Mouse (Mus musculus) gastrocnemius, postnatal 4 days (tissue): ENCODE measurements at regions not wholly inside any gene's neighbourhood (a gene's known extent, or its start where the extent isn't known, plus 50 kb on each side); places are given as distances from the start of the nearest gene placed in this dataset.

ENCODE experiments used
- DNase-seq, 2 experiments: peaks; one replicate each; pipeline ENCODE4 v3.0.0; 2021 to 2022; ENCODE audit warnings: low spot score in 2 of 2, mixed read lengths in 2 of 2

- no peak for DNase-seq
These were observed 136.9 kb downstream of the Uaca start for GRCm38 (mm10) chr9:60931290-60931689.

- DNase-seq = no peak
These were observed 142.6 kb downstream of the Uaca start for GRCm38 (mm10) chr9:60936937-60937336.

GRCm38 (mm10) chr9:60939858-60940804 is 145.8 kb downstream of the Uaca start:
- peak; percentile 93 to 96 for DNase-seq

DNA sequence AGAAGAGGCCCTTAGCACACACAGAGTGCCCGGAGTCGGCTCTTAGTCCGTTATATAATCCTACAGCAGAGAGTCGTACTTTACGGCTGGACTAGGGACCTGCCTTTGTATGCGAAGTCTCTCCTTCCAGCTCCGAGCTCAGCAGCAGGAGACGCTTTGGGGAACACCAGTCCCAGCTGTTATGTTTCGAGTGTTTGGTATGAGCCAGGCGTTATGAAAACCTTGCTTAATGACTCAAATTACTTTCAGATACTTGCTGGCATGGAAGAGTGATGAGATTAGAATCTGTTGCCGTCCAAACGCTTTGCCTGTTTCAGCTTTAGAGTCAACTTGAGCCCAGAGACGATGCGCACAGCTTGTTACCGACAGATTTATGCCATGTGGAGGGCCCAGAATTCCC is 153.0 kb downstream of the Uaca start:
- no peak for DNase-seq

DNA sequence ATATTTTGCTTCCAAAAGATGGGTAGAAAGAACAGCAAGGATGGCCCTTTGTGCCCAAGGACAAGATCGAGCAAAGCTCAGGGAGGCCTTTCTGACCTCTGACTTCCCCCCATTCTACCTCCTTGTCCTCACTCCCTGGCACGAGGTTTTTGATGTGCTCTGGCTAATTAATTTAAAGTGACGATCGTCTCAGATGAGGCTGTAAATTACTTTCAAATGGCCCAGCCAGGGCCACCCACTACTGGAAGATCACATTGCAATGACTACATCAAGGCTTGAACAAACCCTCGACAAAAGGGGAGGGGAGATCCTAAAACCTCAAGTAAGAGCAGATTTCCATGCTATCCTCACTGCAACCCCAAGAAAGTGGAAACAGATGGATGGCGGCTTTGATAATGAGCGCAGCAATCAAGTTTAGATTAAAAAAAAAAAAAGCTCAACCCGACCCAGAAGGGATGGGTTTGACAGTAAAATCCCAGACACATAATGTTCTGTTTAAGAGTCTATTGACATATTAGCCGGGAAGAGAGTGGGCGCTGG is 154.3 kb downstream of the Uaca start:
- DNase-seq = no peak

DNA sequence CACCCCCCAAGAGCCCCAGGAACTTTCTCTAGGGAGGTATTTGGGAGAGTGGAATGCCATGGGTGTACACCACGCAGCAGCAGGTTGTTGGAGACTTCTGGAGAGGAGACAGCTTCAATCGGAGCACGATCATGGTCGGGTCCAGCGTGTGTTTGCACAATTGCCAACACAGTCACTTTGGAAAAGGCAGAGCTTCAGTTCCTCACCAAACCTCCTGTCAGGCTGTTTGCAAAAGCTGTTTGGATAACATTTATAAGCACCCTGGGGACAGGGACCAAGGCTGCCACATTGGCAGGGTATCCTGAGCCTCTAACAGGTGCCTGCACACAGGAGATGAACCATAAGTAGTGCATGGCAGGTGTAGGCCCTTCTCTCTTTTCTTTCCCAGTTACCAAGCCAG is 155.8 kb downstream of the Uaca start:
- no peak for DNase-seq

GRCm38 (mm10) chr9:60951071-60951561 is 156.8 kb downstream of the Uaca start:
- DNase-seq = peak in 1 of 2 experiments; percentile 65

GRCm38 (mm10) chr9:60957438-60957837 is 163.1 kb downstream of the Uaca start:
- DNase-seq = no peak

GRCm38 (mm10) chr9:60959537-60959936 is 165.2 kb downstream of the Uaca start:
- DNase-seq = no peak

DNA sequence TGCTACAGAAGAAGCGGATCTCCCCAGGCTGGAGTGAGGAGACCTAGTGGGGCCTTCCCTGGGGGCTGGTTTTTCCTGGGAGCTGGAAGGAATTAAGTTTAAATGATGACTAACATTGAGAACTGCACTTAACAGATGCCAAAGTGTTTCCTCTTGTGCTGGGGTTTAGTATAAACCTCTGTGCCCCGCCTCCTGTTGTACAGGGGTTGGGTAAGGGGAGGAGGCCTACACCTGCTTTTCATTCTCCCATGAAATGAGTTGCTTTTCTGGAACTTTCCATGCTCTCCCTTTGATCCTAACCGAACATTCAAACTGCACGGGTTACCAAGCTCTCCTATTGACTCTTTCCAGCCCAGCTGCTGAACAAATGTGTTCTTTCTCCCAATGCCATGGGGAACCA is 167.7 kb downstream of the Uaca start:
- no peak for DNase-seq

DNA sequence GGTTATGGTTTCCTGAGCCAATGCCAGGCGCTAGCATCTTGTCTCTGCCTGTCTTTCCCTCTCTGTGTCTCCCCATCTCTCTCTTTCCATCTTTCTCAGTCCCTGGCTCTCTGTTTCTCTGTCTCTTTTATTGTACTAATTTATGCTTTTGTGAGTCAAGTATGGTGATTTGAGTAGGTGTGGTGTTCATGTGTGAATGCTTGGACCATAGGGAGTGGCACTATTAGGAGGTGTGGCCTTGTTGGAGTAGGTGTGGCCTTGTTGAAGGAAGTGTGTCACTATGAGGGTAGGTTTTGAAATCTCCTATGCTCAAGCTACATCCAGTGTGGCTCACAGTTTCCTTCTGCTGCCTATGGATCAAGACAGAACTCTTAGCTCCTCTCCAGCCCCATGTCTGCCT is 171.3 kb downstream of the Uaca start:
- no peak for DNase-seq

GRCm38 (mm10) chr9:60968281-60969031 is 174.1 kb downstream of the Uaca start:
- no peak for DNase-seq

GRCm38 (mm10) chr9:60972201-60972910 is 178.0 kb downstream of the Uaca start:
- DNase-seq = no peak

DNA sequence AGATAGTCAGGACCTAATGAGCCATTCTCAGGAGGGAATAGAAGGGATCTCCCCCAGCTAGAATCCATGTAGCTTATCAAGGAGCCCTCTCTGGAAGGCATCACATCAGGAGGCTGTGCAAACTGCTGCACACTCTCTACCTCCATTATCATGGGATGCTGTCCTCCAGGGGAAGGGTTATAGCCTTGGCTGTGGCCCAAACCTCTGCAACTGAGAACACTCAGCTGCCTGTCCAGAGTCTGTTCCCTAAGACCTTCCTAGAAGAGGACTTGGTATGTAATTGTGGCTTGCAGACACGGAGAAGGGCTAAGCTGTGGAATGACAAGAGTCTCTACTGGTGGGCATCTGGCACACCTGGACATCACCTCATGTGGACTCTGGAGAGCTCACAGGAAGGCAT is 180.2 kb downstream of the Uaca start:
- DNase-seq = no peak

- DNase-seq = no peak
These were observed 188.2 kb downstream of the Uaca start for GRCm38 (mm10) chr9:60982383-60983085.

- DNase-seq = no peak
These were observed 188.9 kb downstream of the Uaca start for GRCm38 (mm10) chr9:60983246-60983645.

- no peak for DNase-seq
These were observed 193.8 kb downstream of the Uaca start for GRCm38 (mm10) chr9:60988113-60988512.

DNA sequence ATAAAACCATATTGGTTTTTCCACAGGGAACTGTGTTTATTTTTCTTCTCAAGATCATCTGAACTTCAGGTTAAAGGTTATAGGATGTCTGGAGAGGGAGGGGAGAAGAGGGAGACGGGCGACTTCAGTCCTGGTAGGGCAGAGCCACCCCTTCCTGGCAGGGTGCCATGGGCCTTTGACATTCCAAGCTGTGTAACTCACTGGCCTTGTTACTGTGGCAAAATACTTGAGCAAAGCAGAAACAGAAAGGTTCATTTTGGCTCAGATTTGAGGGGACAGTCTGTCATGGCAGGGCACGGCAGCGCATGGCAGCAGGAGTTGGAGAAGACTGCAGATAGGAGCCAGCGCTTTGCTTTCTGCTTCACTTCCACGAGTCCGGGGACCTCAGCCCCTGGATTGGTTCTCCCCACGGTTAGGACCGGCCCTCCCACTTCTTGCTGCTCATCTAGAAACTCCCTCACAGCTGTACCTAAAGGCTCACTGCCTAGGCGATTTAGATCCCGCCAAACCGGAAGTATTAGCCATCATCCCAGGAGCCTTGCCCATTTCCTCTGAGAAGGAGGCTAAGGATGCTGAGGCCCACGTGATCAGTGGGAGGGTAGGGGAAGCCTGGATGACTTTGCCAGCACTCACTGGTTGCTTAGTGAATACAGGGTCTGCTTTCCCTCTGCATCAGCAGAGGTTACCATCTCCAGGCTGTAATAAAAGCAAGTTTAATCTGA is 195.5 kb downstream of the Uaca start:
- DNase-seq = peak in 1 of 2 experiments; percentile 24

DNA sequence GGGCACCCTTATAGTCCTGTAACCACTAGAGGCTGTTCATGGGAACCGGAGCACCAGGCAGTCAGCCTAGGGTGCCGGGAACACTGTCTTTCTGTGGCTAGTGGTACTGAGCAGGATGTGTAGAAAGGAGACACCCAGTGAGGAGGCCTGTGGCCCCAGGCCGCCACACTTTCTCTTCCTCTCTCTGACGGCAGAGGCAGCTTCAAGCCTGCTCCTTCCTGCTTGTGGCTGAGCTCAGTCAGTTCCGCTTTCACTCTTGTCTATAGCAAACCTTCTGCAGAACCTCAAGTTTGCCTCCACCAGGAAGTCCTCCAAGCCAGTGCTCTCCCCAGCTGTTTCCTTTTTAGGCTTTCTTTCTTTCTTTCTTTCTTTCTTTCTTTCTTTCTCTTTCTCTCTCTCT is 197.2 kb downstream of the Uaca start:
- no peak for DNase-seq

- no peak for DNase-seq
These were observed 199.3 kb downstream of the Uaca start for GRCm38 (mm10) chr9:60993661-60994060.
